Mouse (Mus musculus) liver, embryonic 14.5 days (tissue): Measurements from ENCODE around the gene Cspg5.

Experiments used
- CTCF ChIP-seq: IDR thresholded peaks from 2 replicates; pipeline ENCODE4 v1.5.1; 2016; ENCODE audit warnings: antibody characterized with exemption, low read depth, control low read depth
- EP300 ChIP-seq: IDR thresholded peaks from 2 replicates; pipeline ENCODE4 v1.6.1; 2016; ENCODE audit warnings: antibody characterized with exemption, low read depth

GRCm38 (mm10) chr9:110306371-110306770 is 62.8 kb downstream of the Cspg5 start:
- no peak for TF ChIP-seq EP300
- no peak for TF ChIP-seq CTCF
